Mouse (Mus musculus) T-helper 1 cell (primary cell): ENCODE data around the gene Cnn2.

Experiments
- in situ Hi-C: fragments of 300-600 bp; cut with MboI, MseI; formaldehyde crosslinking; loops from one replicate; pipeline ENCODE4 v1.15.1; 2025; ENCODE audit warnings: high pct_unique_total_duplicates

Gene Cnn2

GRCm38 (mm10) chr10:80017361-80017760 is 29.0 kb downstream of the Cnn2 start:
- in situ Hi-C loops = loop anchor here (5.0 kb wide), 1 partner anchor 90 kb away; the partner anchor contains the start of gene Arid3a

DNA sequence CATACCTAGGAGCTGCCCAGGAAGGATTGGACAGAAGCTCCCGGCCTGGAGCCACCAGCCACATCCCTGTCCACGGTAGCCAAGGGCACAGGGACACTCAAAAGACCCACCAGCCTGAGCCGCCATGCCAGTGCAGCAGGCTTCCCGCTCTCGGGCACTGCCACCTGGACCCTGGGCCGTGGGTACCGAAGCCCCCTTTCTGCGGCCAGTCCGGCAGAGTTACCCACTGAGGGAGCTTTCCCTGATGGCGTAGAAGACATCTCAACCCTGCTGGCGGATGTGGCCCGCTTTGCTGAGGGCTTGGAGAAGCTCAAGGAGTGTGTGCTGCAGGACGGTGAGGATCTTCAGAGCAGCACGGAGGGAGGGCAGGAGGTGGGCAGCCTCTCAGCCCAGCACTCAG is 29.4 kb downstream of the Cnn2 start:
- in situ Hi-C loops = loop anchor here (5.0 kb wide), 1 partner anchor 90 kb away; the partner anchor contains the start of gene Arid3a

- in situ Hi-C loops = loop anchor here (5.0 kb wide), 1 partner anchor 92 kb away; the partner anchor contains the start of gene Arid3a
Measured at GRCm38 (mm10) chr10:80018739-80019297, 30.4 kb downstream of the Cnn2 start.

DNA sequence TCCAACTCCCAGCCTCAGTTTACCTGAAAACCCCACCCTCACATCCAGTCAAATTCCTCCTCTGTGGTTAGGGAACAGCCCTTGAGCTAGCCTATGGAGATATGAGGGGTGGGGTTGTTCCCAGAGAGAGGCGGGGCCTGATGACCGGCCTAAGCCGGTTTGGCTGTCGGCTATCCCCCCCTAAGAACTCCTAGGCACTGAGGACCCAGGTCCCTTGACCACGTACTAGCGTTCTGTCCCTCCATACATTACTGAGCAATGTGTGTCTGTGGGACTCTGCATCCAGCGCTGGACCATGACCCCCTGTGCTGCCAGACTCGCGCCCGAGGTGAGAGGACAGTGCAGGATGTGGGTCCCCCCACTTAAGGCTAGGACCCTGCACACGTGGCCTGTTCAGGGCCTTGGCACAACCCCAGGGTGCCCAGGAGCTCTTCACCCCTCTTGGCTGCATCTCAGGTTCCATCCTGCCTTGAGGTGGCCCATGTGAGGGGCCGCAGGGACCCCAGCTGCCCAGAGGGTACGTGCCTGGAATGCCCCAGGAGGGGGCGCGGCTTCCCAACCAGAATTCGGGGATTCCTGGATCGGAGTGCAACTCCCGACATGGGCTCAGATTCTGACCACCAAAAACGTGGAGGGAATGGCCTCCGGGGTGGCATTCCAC is 31.2 kb downstream of the Cnn2 start:
- in situ Hi-C loops = loop anchor here (5.0 kb wide), 1 partner anchor 92 kb away; the partner anchor contains the start of gene Arid3a

- in situ Hi-C loops = no loop called here
Measured at GRCm38 (mm10) chr10:80020191-80020590, 31.8 kb downstream of the Cnn2 start.

DNA sequence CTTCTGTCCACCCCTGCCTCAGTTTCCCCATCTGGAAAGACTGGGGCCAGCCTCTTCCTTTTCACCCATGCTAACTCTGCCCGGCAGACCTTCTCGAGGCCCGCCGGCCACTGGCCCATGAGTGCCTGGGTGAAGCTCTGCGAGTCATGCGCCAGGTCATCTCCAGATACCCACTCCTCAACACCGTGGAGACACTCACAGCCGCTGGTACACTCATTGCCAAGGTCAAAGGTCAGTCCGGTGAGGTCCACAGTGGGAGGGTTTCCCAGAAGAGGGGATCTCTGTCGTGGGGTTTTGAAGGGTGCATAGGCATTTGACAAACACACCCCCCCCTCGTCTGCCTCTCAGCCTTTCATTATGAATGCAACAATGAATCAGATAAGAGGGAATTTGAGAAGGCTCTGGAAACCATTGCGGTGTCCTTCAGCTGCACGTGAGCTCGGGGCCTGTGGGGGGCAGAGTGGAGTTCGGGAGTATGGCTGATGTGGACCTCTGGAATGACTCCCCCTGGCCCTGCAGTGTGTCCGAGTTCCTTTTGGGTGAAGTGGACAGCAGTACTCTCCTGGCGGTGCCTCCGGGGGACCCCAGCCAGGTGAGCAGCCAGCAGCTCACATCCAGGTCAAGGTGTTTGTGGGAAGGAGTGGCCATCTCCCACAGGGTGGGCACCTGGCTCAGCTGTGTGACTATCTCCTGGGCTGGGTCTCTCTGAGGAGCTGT is 32.4 kb downstream of the Cnn2 start:
- in situ Hi-C loops = no loop called here

- in situ Hi-C loops = no loop called here
Measured at GRCm38 (mm10) chr10:80021320-80021641, 32.9 kb downstream of the Cnn2 start.

GRCm38 (mm10) chr10:80022164-80022563 is 33.8 kb downstream of the Cnn2 start:
- in situ Hi-C loops = no loop called here

DNA sequence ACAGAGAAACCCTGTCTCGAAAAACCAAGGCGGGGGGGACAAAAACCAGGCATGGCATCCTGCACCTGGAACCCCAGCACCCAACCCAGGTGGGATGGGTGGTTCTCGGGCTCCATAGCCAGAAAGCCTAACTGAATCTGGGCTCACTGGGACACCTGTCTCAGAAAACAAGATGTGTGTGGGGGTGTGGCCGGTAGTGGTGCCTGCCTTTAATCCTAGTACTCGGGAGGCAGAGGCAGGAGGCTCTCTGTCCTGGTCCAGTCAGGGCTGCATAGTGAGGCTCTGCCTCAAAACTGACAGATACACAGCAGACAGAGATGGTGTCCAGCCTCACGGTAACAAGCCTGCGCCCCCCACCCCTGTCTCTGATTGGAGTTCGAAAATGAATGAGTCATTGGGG is 34.4 kb downstream of the Cnn2 start:
- in situ Hi-C loops = no loop called here

GRCm38 (mm10) chr10:80023758-80024157 is 35.4 kb downstream of the Cnn2 start:
- in situ Hi-C loops = no loop called here

- in situ Hi-C loops = no loop called here
Measured at GRCm38 (mm10) chr10:80024229-80025043, 36.1 kb downstream of the Cnn2 start.

DNA sequence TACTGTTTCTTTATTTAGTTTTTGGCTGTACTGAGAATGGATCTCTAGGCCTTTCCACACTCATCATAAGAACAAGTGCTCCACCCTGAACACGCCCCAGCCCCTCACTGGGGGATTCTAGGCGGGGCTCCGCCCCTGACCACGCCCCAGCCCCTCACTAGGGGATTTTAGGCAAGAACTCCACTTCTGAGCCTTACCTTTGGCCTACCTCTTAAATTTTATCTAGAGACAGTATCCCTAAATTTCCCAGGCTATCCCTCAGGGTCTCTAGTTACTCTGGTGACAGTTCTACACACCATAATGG is 36.6 kb downstream of the Cnn2 start:
- in situ Hi-C loops = no loop called here

GRCm38 (mm10) chr10:80025463-80025862 is 37.1 kb downstream of the Cnn2 start:
- in situ Hi-C loops = no loop called here

DNA sequence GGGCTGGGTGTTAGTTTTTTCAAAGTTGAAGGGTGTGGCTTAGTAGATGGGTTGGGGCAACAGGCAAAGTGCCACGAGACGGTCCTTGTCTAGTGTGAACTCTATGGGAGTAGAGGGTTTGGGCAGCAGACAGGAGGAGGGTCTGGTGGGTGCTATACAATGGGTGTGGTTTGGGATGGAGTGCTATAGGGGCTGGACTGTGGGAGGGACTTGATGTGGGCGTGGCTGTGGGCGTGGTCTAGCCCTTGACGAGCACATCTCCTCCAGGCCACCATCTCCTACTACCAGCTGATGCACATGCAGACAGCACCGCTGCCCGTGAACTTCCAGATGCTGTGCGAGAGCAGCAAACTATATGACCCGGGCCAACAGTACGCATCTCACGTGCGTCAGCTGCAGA is 37.5 kb downstream of the Cnn2 start:
- in situ Hi-C loops = no loop called here

GRCm38 (mm10) chr10:80027681-80028520 is 39.5 kb downstream of the Cnn2 start:
- in situ Hi-C loops = no loop called here

DNA sequence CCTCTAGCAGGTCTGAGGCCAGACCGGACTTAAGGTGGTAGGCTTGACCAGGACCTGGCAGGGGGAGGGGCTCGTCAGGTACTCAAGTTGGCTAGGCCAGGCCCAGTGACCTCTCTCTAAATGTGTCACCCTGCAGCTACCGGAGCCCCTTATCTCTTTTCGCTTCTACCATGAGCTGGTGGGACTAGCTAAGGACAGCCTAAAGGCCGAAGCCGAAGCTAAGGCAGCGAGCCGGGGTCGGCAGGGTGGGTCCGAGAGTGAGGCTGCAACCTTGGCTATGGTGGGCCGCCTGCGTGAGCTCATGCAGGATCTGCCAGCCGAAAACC is 40.1 kb downstream of the Cnn2 start:
- in situ Hi-C loops = no loop called here

GRCm38 (mm10) chr10:80030191-80030590 is 41.8 kb downstream of the Cnn2 start:
- in situ Hi-C loops = loop anchor here (5.0 kb wide), 1 partner anchor 33 kb away; the partner anchor contains the start of gene Abca7

- in situ Hi-C loops = loop anchor here (5.0 kb wide), 1 partner anchor 33 kb away; the partner anchor contains the start of gene Abca7
Measured at GRCm38 (mm10) chr10:80030736-80031135, 42.4 kb downstream of the Cnn2 start.

DNA sequence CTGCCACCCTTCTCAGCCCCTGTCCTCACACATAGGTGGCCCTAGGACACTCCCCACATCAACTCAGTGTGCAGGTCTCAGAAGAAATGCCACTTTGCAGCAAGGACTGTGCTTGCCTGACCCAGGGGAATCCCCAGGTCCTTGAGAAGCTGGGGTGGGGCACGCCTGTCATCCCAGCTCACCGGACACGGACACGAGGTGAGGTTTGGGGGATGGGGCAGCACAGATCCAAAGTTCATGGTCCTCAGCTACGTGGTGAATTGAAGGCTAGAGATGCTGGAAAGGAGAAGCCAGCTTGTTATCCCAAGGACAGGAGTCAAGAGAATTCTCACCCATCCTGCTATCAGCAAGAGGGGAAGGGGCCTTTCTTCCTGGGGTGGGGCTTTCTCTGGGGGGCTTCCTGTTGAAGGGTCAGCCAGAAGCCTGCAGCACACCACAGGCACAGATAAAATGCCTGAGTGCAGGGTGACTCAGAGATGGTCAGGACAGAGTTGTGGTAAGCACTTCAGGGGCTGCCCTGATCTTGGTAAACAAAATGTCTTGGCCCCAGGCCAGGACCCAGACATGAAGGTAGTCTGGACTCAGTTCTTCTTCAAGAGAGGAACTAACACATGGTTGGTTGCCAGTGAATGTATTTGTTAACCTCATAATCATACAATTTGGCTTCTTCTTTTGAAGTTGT is 44.6 kb downstream of the Cnn2 start:
- in situ Hi-C loops = loop anchor here (5.0 kb wide), 1 partner anchor 36 kb away; the partner anchor contains the start of gene Abca7
